Mouse (Mus musculus): Measurements from ENCODE around the gene Trim17.

The Trim17 gene

GRCm38 (mm10) chr11:58969027-58969426, 14.5 kb downstream of the Trim17 start:
- no peak for DNase-seq (ENCODE audit: low spot score)

DNA sequence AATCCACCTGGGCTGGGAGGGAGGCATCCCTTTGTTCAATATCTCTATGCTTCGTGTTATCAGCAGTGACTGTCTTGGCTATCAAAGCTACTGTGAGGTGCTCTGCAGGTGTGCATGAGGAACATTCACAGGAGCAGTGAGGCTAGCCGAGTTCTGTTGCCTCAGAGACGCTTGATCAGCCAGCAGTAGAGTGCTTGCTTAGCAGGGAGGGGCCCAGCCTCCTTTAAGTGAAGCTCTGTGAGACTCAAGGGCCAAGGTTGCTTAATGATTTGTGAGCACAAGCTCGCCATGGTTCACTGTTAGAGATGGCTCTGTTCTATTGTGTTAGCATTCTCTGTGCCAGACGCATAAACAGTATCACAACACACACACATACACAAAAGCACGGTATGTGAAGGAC, 15.2 kb downstream of the Trim17 start:
- DNase-seq (ENCODE audit: low spot score) = no peak

- no peak for DNase-seq (ENCODE audit: low spot score)
Observed at GRCm38 (mm10) chr11:58970831-58971530, 16.5 kb downstream of the Trim17 start.

- no peak for DNase-seq (ENCODE audit: low spot score)
Observed at GRCm38 (mm10) chr11:58971796-58972195, 17.3 kb downstream of the Trim17 start.

- DNase-seq (ENCODE audit: low spot score) = no peak
Observed at GRCm38 (mm10) chr11:58974414-58974813, 19.9 kb downstream of the Trim17 start.

DNA sequence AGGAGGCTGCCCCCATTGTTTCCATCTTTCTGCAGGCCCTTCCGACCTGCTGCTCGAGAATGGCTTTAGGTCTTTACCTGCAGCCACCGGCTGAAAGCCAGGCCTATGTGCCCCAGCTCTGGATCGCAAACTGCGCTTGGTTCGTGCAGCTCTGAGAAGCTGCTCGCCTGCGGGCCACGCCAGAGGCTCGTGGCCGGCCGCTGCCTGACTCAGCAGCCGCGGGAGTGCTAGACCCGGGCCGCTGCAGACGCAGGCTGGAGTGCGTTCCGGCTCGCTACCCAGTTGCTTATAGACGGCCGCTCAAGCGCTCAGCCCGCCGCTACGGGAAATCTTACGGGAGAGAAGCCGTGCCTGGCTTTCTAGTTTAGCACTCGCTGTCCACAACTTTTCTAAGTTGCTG, 22.7 kb downstream of the Trim17 start:
- DNase-seq (ENCODE audit: low spot score) = peak; percentile 45

DNA sequence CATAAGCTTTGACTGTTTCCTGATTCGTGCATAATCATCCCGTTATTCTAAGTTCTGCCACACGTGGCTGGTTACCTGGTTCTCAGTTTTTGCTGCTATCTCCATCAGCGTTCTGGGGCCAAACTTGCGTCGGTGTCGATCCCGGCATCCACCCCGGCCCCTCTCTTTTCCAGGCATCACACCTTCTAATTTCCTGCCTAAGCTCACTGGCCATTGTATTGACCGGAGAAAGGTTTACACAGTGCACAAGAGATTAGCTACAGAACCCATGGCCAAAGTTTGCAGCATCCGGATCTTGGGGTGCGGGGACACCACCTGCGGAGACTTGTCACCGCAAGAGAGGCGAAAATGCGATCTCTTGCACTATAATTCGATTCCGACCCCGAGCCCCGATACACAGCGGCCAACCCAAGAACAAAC, 23.1 kb downstream of the Trim17 start:
- DNase-seq (ENCODE audit: low spot score) = no peak

DNA sequence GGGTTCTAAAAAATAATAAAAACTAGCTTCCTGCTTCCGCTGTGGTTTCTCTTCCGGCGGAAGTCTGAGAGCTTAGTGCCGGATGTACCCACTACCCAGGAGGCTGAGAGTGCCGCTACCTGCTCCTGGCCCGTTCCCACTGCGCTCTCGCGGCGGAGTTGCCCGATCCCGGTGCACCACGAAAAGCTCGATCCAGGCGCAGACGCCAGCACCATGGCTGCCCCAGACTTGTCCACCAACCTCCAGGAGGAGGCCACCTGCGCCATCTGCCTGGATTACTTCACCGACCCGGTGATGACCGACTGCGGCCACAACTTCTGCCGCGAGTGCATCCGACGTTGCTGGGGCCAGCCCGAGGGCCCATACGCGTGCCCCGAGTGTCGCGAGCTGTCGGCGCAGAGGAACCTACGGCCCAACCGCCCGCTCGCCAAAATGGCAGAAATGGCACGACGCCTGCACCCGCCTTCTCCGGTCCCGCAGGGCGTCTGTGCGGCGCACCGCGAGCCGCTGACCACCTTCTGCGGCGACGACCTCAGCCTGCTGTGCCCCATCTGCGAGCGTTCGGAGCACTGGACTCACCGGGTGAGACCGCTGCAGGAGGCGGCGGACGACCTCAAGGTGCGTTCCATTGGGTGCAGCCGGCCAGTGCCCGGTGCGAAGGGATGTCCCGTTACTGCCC, 23.7 kb downstream of the Trim17 start, which contains the start of gene Trim11:
Gene Trim11, plus strand, starts transcription at position 67 of the 679 bp plus-strand sequence.
- DNase-seq (ENCODE audit: low spot score) = peak; percentile 57

- DNase-seq (ENCODE audit: low spot score) = no peak
Observed at GRCm38 (mm10) chr11:58978706-58979030, 24.2 kb downstream of the Trim17 start.

GRCm38 (mm10) chr11:58979183-58979582, 24.7 kb downstream of the Trim17 start:
- no peak for DNase-seq (ENCODE audit: low spot score)

DNA sequence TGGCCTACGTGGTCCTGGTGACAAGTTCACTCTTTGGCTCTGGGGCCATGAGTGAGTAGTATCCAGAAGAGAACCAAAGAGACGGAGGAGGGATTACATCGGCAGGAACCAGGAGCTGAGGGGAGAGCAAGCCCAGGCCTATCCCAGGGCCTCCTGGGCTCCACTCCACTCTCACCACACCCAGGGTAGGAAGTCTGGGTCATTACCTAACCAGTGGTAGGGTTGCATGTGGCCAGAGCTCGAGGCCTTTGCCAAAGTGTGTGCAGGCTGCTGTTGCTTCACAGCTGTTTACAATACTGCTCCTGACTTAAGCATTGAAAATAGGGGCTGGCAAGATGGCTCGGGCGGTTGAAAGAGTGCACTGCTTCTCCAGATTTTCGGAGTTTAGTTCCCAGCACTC, 25.2 kb downstream of the Trim17 start:
- no peak for DNase-seq (ENCODE audit: low spot score)

GRCm38 (mm10) chr11:58980381-58980990, 26.0 kb downstream of the Trim17 start:
- no peak for DNase-seq (ENCODE audit: low spot score)

GRCm38 (mm10) chr11:58981541-58982447, 27.3 kb downstream of the Trim17 start:
- DNase-seq (ENCODE audit: low spot score) = no peak

GRCm38 (mm10) chr11:58982471-58983097, 28.1 kb downstream of the Trim17 start:
- DNase-seq (ENCODE audit: low spot score) = no peak

DNA sequence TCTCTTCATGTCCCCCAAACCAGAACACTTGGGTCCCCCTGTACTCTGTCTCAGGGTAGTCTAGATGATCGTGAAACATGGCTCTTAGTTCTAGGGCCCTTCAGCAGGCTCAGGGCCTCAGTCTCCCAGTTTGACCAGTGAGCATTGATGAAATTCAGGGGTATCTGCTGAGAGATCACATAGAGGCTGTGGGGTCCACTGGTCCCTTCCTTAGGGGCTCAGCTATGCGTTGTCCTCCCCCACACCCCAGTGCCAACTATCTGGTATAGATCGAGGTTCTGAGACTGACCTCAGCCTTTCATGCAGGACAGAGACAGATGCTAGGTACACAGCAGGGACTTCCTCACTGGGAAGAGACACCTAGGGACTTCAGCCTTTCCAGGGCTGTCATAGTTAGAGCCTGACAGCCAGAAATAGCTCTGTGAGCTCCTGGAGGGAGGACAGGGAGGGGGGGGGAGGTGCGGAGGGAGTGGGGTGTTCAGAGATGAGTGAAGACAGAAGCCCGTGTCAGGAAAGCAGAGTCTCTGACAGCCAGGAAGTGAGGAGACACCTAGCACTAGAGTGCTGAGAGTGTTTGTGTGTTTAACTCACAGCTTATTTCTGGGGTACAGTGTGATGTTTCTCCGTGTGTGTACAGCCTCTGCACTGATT, 29.3 kb downstream of the Trim17 start:
- DNase-seq (ENCODE audit: low spot score) = no peak

GRCm38 (mm10) chr11:58984657-58985056, 30.2 kb downstream of the Trim17 start:
- no peak for DNase-seq (ENCODE audit: low spot score)

GRCm38 (mm10) chr11:58985299-58985917, 30.9 kb downstream of the Trim17 start:
- no peak for DNase-seq (ENCODE audit: low spot score)

DNA sequence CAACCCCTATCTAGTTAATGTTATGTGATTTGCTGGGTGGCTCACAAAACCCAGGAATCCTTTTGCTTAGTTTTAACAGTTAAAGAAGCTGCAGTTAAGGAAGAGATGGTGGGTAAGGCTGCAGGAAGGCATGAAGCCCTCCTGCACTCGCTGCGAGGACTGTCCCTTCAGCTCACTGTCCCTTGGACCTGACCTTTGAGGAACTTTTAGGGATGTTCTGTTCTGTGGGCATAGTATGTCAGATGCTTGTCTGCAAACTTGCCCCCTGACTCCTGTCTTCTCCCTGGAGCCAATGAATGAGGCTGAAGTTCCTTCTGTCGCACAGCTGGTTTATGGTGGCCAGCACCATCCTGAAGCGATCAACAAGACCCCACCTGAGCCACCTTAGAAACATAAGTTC, 34.7 kb downstream of the Trim17 start:
- DNase-seq (ENCODE audit: low spot score) = no peak

DNA sequence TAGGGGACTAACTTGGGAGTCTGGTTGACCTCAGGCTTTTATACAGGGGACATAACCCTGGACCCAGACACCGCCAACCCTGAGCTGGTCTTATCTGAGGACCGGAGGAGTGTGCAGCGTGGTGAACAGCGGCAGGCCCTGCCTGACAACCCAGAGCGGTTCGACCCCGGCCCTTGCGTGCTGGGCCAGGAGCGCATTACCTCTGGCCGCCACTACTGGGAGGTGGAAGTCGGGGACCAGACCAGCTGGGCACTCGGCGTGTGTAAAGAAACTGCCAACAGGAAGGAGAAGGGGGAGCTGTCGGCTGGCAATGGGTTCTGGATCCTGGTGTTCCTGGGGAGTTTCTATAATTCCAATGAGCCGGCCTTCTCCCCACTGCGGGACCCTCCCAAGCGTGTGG, 35.7 kb downstream of the Trim17 start:
- no peak for DNase-seq (ENCODE audit: low spot score)

GRCm38 (mm10) chr11:58990794-58991193, 36.3 kb downstream of the Trim17 start:
- no peak for DNase-seq (ENCODE audit: low spot score)

DNA sequence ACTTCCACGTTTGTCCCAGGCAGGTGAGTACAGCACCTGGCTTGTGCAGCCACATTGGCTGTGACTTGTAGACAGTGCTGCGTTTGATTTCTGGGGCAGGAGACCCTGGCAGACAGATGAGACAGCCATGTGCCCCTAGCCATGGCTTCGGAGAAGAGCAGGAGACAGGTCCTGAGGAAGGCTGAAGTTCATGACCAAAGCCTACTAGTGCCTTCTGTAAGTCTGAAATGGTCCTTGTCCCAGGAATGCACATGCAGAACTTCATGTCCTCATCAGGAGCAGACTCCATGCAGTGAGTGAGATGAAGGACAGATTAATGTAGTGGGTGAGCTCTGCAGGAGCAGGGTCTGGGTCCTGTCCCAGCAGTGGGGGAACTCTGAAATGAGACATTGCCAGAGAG, 37.4 kb downstream of the Trim17 start:
- DNase-seq (ENCODE audit: low spot score) = no peak
